Mouse (Mus musculus) heart, adult 18-20 months (tissue): Measurements from ENCODE around the gene Rbm5. TPM values are rescaled to one million over a fixed set of nuclear protein-coding genes. Genes with fewer than 3 reads are reported as not detected.
A peak's percentile ranks its signal among the peaks of the same experiment; 100 is the strongest.

Experiments used
- DNase-seq, 2 experiments: peaks; one replicate each; pipeline ENCODE4 v3.0.0; 2021 to 2022; ENCODE audit warnings: mixed read lengths in 1 of 2
- total RNA-seq, 2 experiments: library from RNA; stranded (reverse); gene quantifications; 2 replicates each; pipeline ENCODE4 v1.2.3; 2021

Gene Rbm5
- total RNA-seq, 2 experiments from 2014 or later, result 48.6 to 57.9 TPM

DNA sequence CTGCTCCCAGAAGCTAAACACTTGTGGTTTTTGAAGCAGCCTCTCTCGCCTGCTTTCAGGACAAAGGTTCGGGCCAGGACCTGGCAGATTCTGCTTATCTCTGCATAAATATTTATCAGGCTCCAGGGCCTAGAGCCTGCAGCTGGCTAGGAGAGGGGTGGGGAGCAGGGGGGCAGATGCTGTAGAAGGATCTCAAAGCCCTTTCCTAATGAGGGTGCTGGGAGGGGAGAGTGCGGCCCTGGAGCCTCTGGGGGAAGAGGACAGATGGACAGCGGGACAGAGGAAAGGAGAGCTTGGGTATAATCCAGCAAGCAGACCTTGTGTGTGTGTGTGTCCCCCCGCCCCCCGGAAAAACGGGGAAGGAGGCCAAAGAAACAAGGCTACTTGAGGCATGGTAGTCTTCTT is 36.2 kb downstream of the Rbm5 start:
- DNase-seq, result no peak

DNA sequence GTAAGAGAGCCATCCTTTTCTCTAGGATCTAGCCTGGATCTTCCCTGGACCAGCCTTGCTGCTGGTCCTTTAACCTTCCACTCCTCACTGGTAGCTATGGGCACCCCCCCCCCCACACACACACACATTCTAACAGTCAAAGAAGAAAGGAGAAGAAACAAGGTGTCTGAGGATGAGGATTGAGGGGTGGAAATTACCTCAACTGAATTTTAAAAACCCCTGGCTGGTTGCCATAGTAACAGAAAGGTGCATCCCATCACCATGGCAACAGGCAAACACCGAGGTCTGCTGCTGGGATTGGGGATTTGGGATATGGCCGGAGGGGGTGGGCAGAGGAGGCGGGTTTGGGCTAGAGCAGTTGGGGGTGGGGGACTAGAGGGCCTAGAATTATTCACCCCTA is 41.1 kb downstream of the Rbm5 start:
- DNase-seq, result no peak

DNA sequence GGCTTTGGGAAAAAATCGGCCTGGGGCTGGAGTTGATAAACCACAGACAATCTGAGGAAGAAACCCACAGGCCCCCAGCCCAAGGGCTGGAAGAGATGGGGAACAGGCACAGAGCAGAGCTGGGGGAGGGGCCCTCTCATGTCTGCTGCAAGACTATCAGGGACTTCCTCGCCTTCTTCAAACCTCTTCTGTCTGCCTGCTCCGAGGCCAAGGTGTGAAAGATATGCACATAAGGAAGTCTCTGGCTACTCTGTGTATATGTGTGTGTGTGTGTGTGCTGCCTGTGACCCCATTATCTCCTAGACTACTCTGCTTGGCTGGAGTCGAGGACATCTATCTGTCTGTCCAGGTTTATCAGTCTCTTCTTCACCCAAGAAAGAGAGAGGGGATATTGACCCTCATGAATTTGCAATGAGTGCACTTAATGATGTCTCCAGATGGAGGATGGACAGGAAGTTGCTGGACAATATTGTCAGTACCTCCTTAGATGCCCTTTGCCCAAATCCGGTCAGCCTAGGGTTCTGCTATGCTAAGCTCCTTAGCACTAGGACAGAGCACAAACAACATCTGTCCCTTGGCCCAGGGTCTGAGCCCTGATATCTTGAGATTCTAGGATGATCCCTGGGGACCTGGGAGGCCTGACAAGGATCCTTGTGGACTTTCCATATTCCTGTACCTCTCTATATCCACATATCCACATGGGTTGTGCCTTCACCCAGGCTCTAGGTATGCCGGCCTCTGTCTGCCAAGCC is 41.7 kb downstream of the Rbm5 start:
- no peak for DNase-seq

- DNase-seq, result no peak
Observed at GRCm38 (mm10) chr9:107727041-107727440, 43.8 kb downstream of the Rbm5 start.

DNA sequence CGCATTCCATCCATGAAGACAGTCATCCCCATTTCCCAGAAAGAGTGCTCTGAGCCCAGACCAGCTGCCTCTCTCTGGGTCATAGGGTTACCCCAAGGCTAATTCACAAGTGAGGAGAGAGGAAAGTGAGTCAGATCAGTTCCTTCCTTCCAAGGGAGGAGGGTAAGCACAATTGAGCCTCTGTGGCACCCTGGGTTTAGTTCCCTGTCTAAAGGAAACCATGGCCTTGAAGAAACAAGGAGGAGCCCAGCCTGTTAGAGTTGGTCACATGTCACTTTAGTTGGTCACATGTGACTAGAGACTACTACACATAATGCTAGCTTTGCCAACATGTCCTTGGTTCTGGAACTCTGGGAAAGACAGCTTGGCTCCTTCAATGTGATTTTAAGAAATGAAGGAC is 46.0 kb downstream of the Rbm5 start:
- no peak for DNase-seq

DNA sequence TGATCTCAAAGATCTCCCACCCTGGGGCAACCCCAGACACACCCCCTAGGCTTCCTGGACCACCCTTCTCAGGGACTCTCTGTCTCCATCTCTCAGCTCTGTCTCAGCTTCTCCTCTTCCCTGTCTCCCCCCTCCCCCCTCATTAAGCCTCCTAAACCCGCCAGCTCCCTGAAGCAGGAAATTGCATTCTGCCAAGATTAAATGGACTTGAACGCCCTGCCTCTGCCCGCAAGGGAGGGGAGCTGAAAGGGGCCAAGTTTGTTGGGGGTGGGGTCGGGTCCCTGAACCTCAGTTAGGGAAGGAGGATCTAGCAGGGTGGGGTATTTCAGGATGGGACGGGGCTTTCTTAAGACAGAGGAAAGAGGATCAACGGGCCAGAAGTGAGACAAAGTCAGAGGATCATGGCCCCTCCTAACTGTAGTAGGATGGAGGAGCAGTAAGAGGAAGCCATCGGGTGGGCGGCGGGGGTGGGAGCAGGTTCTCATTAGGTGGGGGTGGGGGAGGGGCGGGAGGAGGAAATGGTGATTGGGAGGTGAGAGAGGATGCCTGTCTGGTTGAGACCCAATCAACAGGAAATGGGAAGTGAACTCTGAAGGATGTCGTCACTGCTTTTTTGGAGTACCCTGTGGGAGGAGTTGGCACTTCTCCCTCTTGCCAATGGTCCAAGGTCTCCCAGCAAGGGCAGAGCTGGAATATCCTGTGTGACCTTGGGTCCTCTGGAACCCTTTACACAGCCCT is 46.8 kb downstream of the Rbm5 start:
- peak; percentile 70 to 85 for DNase-seq

- no peak for DNase-seq
Observed at GRCm38 (mm10) chr9:107723292-107723691, 47.5 kb downstream of the Rbm5 start.

GRCm38 (mm10) chr9:107718781-107719540 is 51.8 kb downstream of the Rbm5 start:
- no peak for DNase-seq

DNA sequence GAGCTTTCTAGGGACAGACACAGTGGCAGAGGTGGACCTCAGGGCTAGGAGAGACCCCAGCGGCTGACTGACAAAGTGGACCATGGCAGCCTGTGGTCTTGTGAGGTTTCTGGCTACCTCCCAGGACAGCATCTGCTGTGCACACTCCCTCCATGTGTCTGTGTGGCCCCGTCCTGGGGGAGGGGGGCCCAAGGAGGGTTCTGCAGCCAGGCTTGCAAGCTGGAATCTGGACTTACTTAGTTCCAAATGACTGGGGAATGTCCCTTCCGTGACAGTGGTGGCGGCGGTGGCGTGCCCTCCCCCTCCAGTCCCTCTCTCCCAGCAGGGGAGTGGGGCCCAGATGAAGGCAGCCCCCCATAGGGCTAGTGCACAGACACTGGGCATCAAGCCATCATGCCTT is 53.8 kb downstream of the Rbm5 start:
- DNase-seq, result no peak

DNA sequence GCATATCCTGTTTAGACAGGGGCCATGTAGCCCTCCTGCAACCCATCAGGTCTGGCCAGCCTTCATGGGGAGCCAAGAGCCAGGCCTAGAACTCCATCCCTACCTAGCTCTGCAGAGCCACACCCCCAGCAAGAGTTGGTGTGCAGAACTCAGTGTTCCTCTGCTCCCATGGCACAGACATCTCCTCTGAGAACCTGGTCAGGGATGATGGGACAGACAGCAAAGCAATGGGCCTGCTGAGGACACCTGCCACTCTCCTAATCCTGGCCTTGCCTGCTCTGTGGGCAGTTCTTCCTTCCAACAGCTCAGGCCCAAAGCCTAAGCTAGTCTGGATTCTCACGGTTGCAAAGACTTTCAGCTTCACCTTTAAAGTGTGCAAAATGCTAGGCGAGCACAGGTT is 55.2 kb downstream of the Rbm5 start:
- no peak for DNase-seq

GRCm38 (mm10) chr9:107714221-107714952 is 56.4 kb downstream of the Rbm5 start:
- DNase-seq, result peak; percentile 51 to 75

DNA sequence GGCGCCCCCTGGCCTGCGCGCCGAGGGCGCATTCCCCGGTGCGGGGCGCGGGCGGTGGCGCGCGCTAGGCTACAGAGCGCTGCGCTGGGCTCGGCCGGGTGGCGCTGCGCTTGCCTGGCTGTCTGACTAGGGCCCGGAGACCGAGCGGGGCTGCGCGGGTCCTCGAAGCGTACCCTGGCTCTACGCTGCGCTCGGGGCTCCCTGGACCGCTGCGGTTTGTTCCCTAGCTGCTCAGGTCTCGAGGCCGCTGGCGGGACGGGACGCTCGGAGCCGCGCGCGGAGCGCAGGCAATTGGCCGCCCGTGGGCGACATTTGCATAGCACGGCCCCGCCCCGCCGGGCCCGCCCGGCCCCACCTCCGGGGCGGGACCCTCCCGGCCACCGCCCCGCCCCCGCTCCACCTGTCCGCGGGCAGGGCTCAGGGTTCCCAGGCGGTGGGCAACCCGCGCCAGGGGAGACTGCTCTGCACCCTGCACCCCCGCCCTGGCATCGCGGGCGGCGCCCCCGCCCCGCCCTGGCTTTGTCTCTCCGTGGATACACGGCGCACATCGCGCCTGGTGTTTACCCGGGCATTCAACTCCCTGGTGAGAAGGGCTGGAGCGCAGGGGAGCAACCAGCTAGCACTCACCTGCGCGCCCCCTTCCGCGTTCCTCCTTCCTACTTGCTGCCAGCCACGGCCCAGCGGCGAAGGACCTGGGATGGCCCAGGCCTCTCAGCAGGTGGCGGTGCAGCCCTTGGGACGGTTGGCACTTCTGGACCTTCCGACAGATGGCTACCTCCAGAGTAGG is 60.9 kb downstream of the Rbm5 start, which contains the start of gene Sema3f:
TSS of gene Sema3f (minus strand) at position 779 of the 787 bp plus-strand sequence.
- peak; percentile 78 to 86 for DNase-seq

- peak in 1 of 2 experiments; percentile 46 for DNase-seq
Observed at GRCm38 (mm10) chr9:107709096-107709696, 61.6 kb downstream of the Rbm5 start.

DNA sequence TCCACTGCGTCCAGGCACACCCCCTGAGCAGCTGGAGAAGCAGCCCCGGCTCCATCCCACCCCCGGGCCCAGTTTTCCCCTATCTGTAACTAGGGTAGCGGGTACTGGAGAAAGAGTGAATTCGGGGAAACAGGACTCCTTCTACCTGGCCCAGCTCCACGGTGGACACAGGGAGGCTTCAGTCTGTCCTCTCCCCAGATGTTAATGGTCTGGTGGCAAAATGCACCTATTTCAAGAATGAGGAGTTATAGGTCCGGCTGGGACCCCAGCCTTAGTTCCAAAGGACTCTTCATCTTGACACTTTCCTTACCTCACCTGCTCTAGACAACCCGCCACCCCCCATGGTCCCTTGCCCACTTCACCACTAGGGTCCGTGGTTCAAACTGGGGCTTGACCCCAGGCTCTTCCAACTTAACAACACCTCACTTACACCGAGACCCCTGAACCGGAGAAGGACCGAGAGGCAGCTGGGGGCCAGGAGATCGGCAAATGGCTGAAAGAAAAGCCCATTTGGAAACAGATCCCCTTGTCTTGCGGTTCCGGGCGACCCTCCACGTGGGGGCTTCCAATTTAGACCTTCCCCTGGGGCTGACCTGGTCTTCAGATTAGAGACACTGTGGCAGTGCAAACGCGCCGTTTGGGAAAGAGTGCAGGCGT is 62.2 kb downstream of the Rbm5 start:
- no peak for DNase-seq

DNA sequence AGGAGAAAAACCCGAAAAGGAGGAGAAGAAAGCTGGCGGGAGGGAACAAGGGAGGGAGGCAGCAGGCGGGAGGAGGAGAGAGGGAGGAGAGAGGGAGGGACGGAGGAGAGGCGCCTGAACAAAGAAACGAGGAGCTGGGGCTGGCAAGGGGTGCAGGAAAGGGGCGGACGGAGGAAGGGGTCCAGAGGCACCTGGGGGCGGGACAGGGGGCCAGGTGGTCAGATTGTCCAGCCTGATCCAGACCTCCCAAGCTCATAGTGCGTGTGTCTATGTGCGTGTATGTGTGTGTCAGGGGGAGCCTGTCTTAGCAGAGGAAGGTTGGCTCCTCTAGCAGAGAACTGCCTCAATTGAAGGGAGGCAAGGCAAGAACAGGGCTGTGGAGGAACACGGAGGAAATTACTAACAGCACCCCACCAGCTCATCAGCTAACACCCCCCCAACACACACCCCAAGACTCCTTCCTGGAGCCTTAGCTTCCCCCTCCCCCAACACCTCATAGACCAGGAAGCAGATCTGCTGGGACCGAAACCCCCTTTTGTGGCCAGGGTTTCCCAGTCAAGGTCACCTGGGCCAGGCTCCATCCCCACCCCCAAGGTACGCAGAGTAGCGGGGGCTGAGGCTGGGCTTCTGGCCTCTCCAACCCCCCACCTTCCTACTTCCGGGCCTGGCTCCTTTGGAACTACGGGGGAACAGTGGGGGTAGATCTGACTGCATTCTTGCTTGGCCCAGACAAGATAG is 62.9 kb downstream of the Rbm5 start:
- no peak for DNase-seq

GRCm38 (mm10) chr9:107706781-107707211 is 64.0 kb downstream of the Rbm5 start:
- no peak for DNase-seq

- peak; percentile 65 to 74 for DNase-seq
Observed at GRCm38 (mm10) chr9:107703337-107704122, 67.3 kb downstream of the Rbm5 start.

- no peak for DNase-seq
Observed at GRCm38 (mm10) chr9:107702606-107703185, 68.1 kb downstream of the Rbm5 start.
